Mouse (Mus musculus): ENCODE data around the gene Lamb3.

- no peak for TF ChIP-seq CTCF (IDR thresholded peaks at IDR 0.05; ENCODE audit: low read depth, low read length)
- no peak for TF ChIP-seq GATA1 (IDR thresholded peaks at IDR 0.05; ENCODE audit: borderline replicate concordance, low read length)
- no peak for TF ChIP-seq GATA2 (IDR thresholded peaks at IDR 0.05; ENCODE audit: borderline replicate concordance, low read depth, low read length)
- TF ChIP-seq TAL1 (conservative IDR thresholded peaks at IDR 0.05; ENCODE audit: low read depth, low read length): no peak
- TF ChIP-seq POLR2AphosphoS5 (IDR thresholded peaks at IDR 0.05; ENCODE audit: insufficient replicate concordance, low read depth, low read length): no peak
Measured at GRCm38 (mm10) chr1:193169856-193170255, 37.6 kb upstream of the Lamb3 start.

All from G1E (cell line).